Mouse (Mus musculus) C2C12 (cell line): ENCODE measurements at regions not wholly inside any gene's neighbourhood (a gene's known extent, or its start where the extent isn't known, plus 50 kb on each side); places are given as distances from the start of the nearest gene placed in this dataset.

ENCODE experiments used
- H3K27me3 ChIP-seq: one replicate; pipeline ENCODE4 v1.6.1; 2011; ENCODE audit not compliant: control insufficient read depth, insufficient read depth, insufficient read length
- H3K36me3 ChIP-seq: one replicate; pipeline ENCODE4 v1.6.1; 2011; ENCODE audit not compliant: control insufficient read depth, insufficient read depth
- H3K4me3 ChIP-seq: one replicate; pipeline ENCODE4 v1.5.1; 2011; ENCODE audit warnings: mild to moderate bottlenecking, control low read depth; ENCODE audit not compliant: poor library complexity, insufficient read depth, severe bottlenecking
- H3K79me2 ChIP-seq: one replicate; pipeline ENCODE4 v1.6.1; 2011; ENCODE audit not compliant: control insufficient read depth, insufficient read depth
- H3K79me3 ChIP-seq: one replicate; pipeline ENCODE4 v1.6.1; 2011; ENCODE audit warnings: low read depth, control low read depth
- H3ac ChIP-seq: one replicate; pipeline ENCODE3; 2011; ENCODE audit warnings: low read depth; ENCODE audit not compliant: control insufficient read depth, insufficient read length
- CEBPB ChIP-seq: IDR thresholded peaks from one replicate; pipeline ENCODE4 v1.6.1; 2011; ENCODE audit warnings: low read depth, mild to moderate bottlenecking, control low read depth, moderate library complexity
- CTCF ChIP-seq: IDR thresholded peaks from one replicate; pipeline ENCODE4 v1.5.1; 2011; ENCODE audit not compliant: control insufficient read depth, insufficient read depth, insufficient read length
- FOSL1 ChIP-seq: IDR thresholded peaks from one replicate; pipeline ENCODE4 v1.8.0; 2011; ENCODE audit warnings: mild to moderate bottlenecking, low read length; ENCODE audit not compliant: poor library complexity, insufficient read depth, severe bottlenecking
- MAX ChIP-seq: IDR thresholded peaks from one replicate; pipeline ENCODE4 v1.6.1; 2011; ENCODE audit warnings: mild to moderate bottlenecking, control low read depth
- MYOD1 ChIP-seq: IDR thresholded peaks from one replicate; pipeline ENCODE4 v1.6.1; 2011; ENCODE audit warnings: low read depth; ENCODE audit not compliant: control insufficient read depth, insufficient read length
- MYOG ChIP-seq: IDR thresholded peaks from one replicate; pipeline ENCODE4 v1.6.1; 2011; ENCODE audit not compliant: control insufficient read depth, insufficient read length; ENCODE audit errors: extremely low read depth
- USF1 ChIP-seq: IDR thresholded peaks from one replicate; pipeline ENCODE4 v1.6.1; 2011; ENCODE audit warnings: low read depth, mild to moderate bottlenecking, control low read depth, moderate library complexity

GRCm38 (mm10) chr14:102138936-102139335 is 409.2 kb downstream of the Lmo7 start:
- H3K36me3 ChIP-seq = no peaks in the 10 kb centered on the region
- no peak overlapping the region for H3ac ChIP-seq
- H3K79me3 ChIP-seq = no peaks in the 10 kb centered on the region
- H3K79me2 ChIP-seq = no peaks in the 10 kb centered on the region
- H3K27me3 ChIP-seq = no peaks in the 10 kb centered on the region
- no peak for TF ChIP-seq CEBPB
- H3K4me3 ChIP-seq = no peak overlapping the region

DNA sequence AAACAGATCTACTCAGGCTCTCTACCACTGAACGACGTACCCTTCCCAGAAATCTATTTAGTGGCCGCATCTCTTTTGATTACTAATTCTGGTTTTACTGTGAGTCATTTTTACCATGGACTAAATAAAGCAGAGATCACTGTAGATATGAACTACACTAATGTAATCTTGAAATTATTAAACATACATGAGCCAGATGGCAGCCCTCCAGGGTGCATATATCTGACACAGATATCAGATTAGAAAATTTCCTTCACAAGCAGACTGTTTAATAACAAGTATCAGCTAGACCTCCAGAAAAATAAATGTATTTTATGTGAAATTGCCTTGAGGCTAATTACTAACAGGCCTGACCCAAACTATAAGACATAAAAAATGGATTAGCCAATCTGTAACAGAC is 388.4 kb downstream of the Lmo7 start:
- Histone ChIP-seq H3K36me3 (no peaks in the 10 kb centered on the region), H3K27me3 (no peaks in the 10 kb centered on the region), H3ac (no peak overlapping the region), H3K79me2 (no peaks in the 10 kb centered on the region), H3K4me3 (no peak overlapping the region), H3K79me3 (no peaks in the 10 kb centered on the region)
- TF ChIP-seq MYOD1 (no peak), MYOG (no peak), CTCF (no peak), CEBPB (no peak), FOSL1 (no peak), USF1 (no peak), MAX (no peak)

DNA sequence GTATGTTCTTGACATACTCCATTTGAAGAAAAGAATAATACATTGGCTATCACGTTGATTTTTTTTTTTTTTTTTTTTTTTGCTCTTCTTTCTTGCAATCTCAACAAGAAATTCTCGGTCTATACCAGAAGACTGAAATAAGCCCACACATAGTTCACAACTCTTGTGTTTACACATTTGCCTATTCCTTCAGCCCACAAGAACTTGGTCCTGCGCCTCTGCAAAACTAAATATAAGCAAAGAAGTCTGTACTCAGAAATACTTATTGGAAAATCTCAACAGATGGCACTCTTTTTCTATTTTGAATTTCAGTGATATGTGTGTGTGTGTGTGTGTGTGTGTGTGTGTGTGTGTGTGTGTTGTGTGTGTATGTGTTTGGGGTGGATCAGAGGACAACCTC is 376.4 kb downstream of the Lmo7 start:
- TF ChIP-seq USF1 = no peak
- TF ChIP-seq FOSL1 = no peak
- TF ChIP-seq MYOG = no peak
- no peak for TF ChIP-seq CEBPB
- no peak for TF ChIP-seq MYOD1
- Histone ChIP-seq H3K36me3 (no peaks in the 10 kb centered on the region), H3K27me3 (no peaks in the 10 kb centered on the region), H3ac (no peak overlapping the region), H3K79me2 (no peaks in the 10 kb centered on the region), H3K79me3 (no peaks in the 10 kb centered on the region), H3K4me3 (no peak overlapping the region)

GRCm38 (mm10) chr14:102094105-102094504 is 364.3 kb downstream of the Lmo7 start:
- H3K79me3 ChIP-seq = no peaks in the 10 kb centered on the region
- no peak overlapping the region for H3ac ChIP-seq
- H3K27me3 ChIP-seq = no peaks in the 10 kb centered on the region
- TF ChIP-seq MYOD1 (no peak), MAX (no peak), CTCF (no peak), FOSL1 (no peak), USF1 (no peak), MYOG (no peak), CEBPB (no peak)
- H3K79me2 ChIP-seq = no peaks in the 10 kb centered on the region
- H3K4me3 ChIP-seq = no peak overlapping the region
- H3K36me3 ChIP-seq = no peaks in the 10 kb centered on the region

- Histone ChIP-seq H3K27me3 (no peaks in the 10 kb centered on the region), H3K79me3 (no peaks in the 10 kb centered on the region), H3K36me3 (no peaks in the 10 kb centered on the region), H3ac (no peak overlapping the region), H3K79me2 (no peaks in the 10 kb centered on the region), H3K4me3 (no peak overlapping the region)
- TF ChIP-seq CEBPB = no peak
- no peak for TF ChIP-seq FOSL1
- no peak for TF ChIP-seq MAX
Measured at GRCm38 (mm10) chr14:102092557-102092956, 362.8 kb downstream of the Lmo7 start.

DNA sequence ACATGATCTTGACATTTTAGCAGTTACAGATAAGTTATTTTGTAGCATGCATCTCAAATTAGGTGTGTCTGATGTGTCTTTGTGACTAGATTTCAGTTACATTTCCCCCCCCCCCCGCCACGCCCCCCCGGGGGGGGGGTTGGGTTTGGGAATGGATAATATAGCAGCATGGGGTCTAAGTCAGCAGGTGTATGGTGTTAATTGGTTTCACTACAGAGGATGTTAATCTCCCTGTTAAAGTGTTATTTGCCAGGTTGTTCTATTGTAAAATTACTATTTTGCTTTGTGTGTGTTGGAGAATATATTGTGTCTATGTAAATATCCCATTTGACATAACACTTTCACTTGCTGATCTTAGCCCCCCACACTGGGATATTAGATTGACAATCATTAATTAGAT is 319.2 kb downstream of the Lmo7 start:
- Histone ChIP-seq H3K4me3 (no peak overlapping the region), H3ac (no peak overlapping the region), H3K79me2 (no peaks in the 10 kb centered on the region), H3K27me3 (no peaks in the 10 kb centered on the region), H3K79me3 (no peaks in the 10 kb centered on the region), H3K36me3 (no peaks in the 10 kb centered on the region)
- TF ChIP-seq MYOD1 = no peak
- TF ChIP-seq MAX = no peak
- TF ChIP-seq USF1 = no peak
- TF ChIP-seq MYOG = no peak
- TF ChIP-seq FOSL1 = no peak
- TF ChIP-seq CTCF = no peak
- TF ChIP-seq CEBPB = no peak

DNA sequence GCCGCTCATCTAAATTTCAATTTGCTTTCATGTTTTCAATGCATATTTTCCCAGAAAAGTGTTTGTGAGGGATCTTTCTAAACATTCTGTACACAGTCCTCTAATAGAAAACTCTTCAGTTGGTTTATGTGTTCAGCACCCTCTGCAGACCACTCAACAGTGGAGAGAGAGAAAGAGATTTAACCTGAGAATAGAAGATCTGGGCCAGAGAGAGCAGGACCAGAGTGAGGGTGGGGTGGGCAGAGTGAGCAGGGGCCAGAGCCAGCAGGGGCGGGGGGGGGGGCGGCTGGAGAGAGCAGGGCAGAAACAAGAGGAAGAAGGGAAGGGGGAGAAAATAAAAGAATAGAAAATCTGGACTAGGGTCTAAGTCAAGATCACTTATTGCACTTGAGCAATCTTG is 318.7 kb downstream of the Lmo7 start:
- Histone ChIP-seq H3K36me3 (no peaks in the 10 kb centered on the region), H3K4me3 (no peak overlapping the region), H3K27me3 (no peaks in the 10 kb centered on the region), H3K79me2 (no peaks in the 10 kb centered on the region), H3ac (no peak overlapping the region), H3K79me3 (no peaks in the 10 kb centered on the region)
- TF ChIP-seq MAX (no peak), MYOG (no peak), FOSL1 (no peak), CTCF (no peak), CEBPB (no peak), USF1 (no peak), MYOD1 (no peak)
